Mouse (Mus musculus): ENCODE data around the gene Lhx2. TPM values are rescaled to one million over a fixed set of nuclear protein-coding genes. Genes with fewer than 3 reads are reported as not detected.

Lhx2 gene
- polyA plus RNA-seq, 1 experiment from 2014 or later = not detected

GRCm38 (mm10) chr2:38375606-38376304 is 36.7 kb downstream of the Lhx2 start:
- peaks cover 3% of the 10 kb centered on the region for H3K4me1 ChIP-seq
- peaks cover 82% of the 10 kb centered on the region for H3K27me3 ChIP-seq
- no peak overlapping the region for H3K9ac ChIP-seq
- H3K27ac ChIP-seq = no peak overlapping the region
- H3K4me3 ChIP-seq = no peak overlapping the region
- H3K36me3 ChIP-seq = no peaks in the 10 kb centered on the region
- H3K4me2 ChIP-seq = peak overlapping the region; percentile 44
- WGBS = 2% methylated on average over 20 of the region's 20 CpGs
- H3K9me3 ChIP-seq = no peaks in the 10 kb centered on the region
- peak; percentile 31; the same call in 1 of the 2 replicates for ATAC-seq (ENCODE audit: borderline replicate concordance, extremely low read depth, low FRiP score, low TSS enrichment)

GRCm38 (mm10) chr2:38377254-38377653 is 38.2 kb downstream of the Lhx2 start:
- Histone ChIP-seq H3K27ac (no peak overlapping the region), H3K4me3 (no peak overlapping the region), H3K9ac (no peak overlapping the region), H3K27me3 (peaks cover 69% of the 10 kb centered on the region), H3K9me3 (no peaks in the 10 kb centered on the region), H3K4me2 (no peak overlapping the region), H3K4me1 (peaks cover 3% of the 10 kb centered on the region), H3K36me3 (no peaks in the 10 kb centered on the region)
- no peak for ATAC-seq (ENCODE audit: borderline replicate concordance, extremely low read depth, low FRiP score, low TSS enrichment)
- 81% methylated on average over 7 of the region's 7 CpGs for whole genome bisulfite sequencing

GRCm38 (mm10) chr2:38378346-38378745 is 39.3 kb downstream of the Lhx2 start:
- Histone ChIP-seq H3K9me3 (no peaks in the 10 kb centered on the region), H3K27me3 (peaks cover 61% of the 10 kb centered on the region), H3K4me1 (peaks cover 3% of the 10 kb centered on the region), H3K27ac (no peak overlapping the region), H3K4me3 (no peak overlapping the region), H3K36me3 (no peaks in the 10 kb centered on the region), H3K9ac (no peak overlapping the region), H3K4me2 (no peak overlapping the region)
- ATAC-seq (ENCODE audit: borderline replicate concordance, extremely low read depth, low FRiP score, low TSS enrichment) = no peak
- WGBS = 20% methylated on average over 5 of the region's 5 CpGs

GRCm38 (mm10) chr2:38378849-38379545 is 39.9 kb downstream of the Lhx2 start:
- WGBS = 4% methylated on average over 29 of the region's 29 CpGs
- Histone ChIP-seq H3K4me3 (no peak overlapping the region), H3K27me3 (peaks cover 55% of the 10 kb centered on the region)

GRCm38 (mm10) chr2:38379546-38379870 is 40.4 kb downstream of the Lhx2 start:
- peaks cover 3% of the 10 kb centered on the region for H3K4me1 ChIP-seq
- no peak for ATAC-seq (ENCODE audit: borderline replicate concordance, extremely low read depth, low FRiP score, low TSS enrichment)
- WGBS = 2% methylated on average over 4 of the region's 4 CpGs
- no peak overlapping the region for H3K4me3 ChIP-seq
- H3K4me2 ChIP-seq = no peak overlapping the region
- H3K27ac ChIP-seq = no peak overlapping the region
- H3K36me3 ChIP-seq = no peaks in the 10 kb centered on the region
- no peak overlapping the region for H3K9ac ChIP-seq
- peaks cover 53% of the 10 kb centered on the region for H3K27me3 ChIP-seq
- no peaks in the 10 kb centered on the region for H3K9me3 ChIP-seq

More at GRCm38 (mm10) chr2:38378849-38379545, 39.9 kb downstream of the Lhx2 start:
- H3K9me3 ChIP-seq = no peaks in the 10 kb centered on the region
- H3K4me2 ChIP-seq = 0 out of 2 replicates have a peak overlapping the region, but pooled peaks have one; percentile 9
- H3K4me1 ChIP-seq = peaks cover 3% of the 10 kb centered on the region
- H3K27ac ChIP-seq = no peak overlapping the region
- H3K36me3 ChIP-seq = no peaks in the 10 kb centered on the region
- ATAC-seq (ENCODE audit: borderline replicate concordance, extremely low read depth, low FRiP score, low TSS enrichment) = no peak
- H3K9ac ChIP-seq = no peak overlapping the region

GRCm38 (mm10) chr2:38380136-38381083 is 41.3 kb downstream of the Lhx2 start:
- Histone ChIP-seq H3K36me3 (no peaks in the 10 kb centered on the region), H3K4me3 (no peak overlapping the region), H3K9ac (no peak overlapping the region), H3K4me1 (peaks cover 3% of the 10 kb centered on the region), H3K4me2 (no peak overlapping the region), H3K27ac (no peak overlapping the region), H3K9me3 (no peaks in the 10 kb centered on the region), H3K27me3 (peaks cover 52% of the 10 kb centered on the region)
- 27% methylated on average over 10 of the region's 10 CpGs for WGBS
- ATAC-seq (ENCODE audit: borderline replicate concordance, extremely low read depth, low FRiP score, low TSS enrichment) = no peak

GRCm38 (mm10) chr2:38387568-38388262 is 48.6 kb downstream of the Lhx2 start:
- no peak for ATAC-seq (ENCODE audit: borderline replicate concordance, extremely low read depth, low FRiP score, low TSS enrichment)
- 74% methylated on average over 10 of the region's 10 CpGs for WGBS
- Histone ChIP-seq H3K9me3 (no peaks in the 10 kb centered on the region), H3K27me3 (no peaks in the 10 kb centered on the region; the same call in 1 of the 2 replicates), H3K4me2 (no peak overlapping the region), H3K4me1 (no peaks in the 10 kb centered on the region), H3K36me3 (no peaks in the 10 kb centered on the region), H3K9ac (no peak overlapping the region), H3K4me3 (no peak overlapping the region), H3K27ac (no peak overlapping the region)

GRCm38 (mm10) chr2:38394977-38395868 is 56.1 kb downstream of the Lhx2 start:
- Histone ChIP-seq H3K4me2 (no peak overlapping the region), H3K9ac (no peak overlapping the region), H3K4me3 (no peak overlapping the region), H3K36me3 (no peaks in the 10 kb centered on the region), H3K27me3 (no peaks in the 10 kb centered on the region; the same call in 1 of the 2 replicates), H3K4me1 (no peaks in the 10 kb centered on the region), H3K27ac (no peak overlapping the region), H3K9me3 (no peaks in the 10 kb centered on the region)
- 44% methylated on average over 17 of the region's 17 CpGs for WGBS
- ATAC-seq (ENCODE audit: borderline replicate concordance, extremely low read depth, low FRiP score, low TSS enrichment) = no peak

GRCm38 (mm10) chr2:38395869-38396236 is 56.8 kb downstream of the Lhx2 start:
- no peak for ATAC-seq (ENCODE audit: borderline replicate concordance, extremely low read depth, low FRiP score, low TSS enrichment)
- Histone ChIP-seq H3K4me1 (no peaks in the 10 kb centered on the region), H3K9ac (no peak overlapping the region), H3K9me3 (no peaks in the 10 kb centered on the region), H3K36me3 (no peaks in the 10 kb centered on the region), H3K27ac (no peak overlapping the region), H3K27me3 (no peaks in the 10 kb centered on the region; the same call in 1 of the 2 replicates), H3K4me3 (no peak overlapping the region), H3K4me2 (no peak overlapping the region)

GRCm38 (mm10) chr2:38397306-38397705 is 58.2 kb downstream of the Lhx2 start:
- no peak overlapping the region for H3K4me2 ChIP-seq
- no peaks in the 10 kb centered on the region for H3K36me3 ChIP-seq
- no peaks in the 10 kb centered on the region for H3K9me3 ChIP-seq
- 63% methylated on average over 7 of the region's 7 CpGs for WGBS
- H3K27ac ChIP-seq = no peak overlapping the region
- H3K4me3 ChIP-seq = no peak overlapping the region
- ATAC-seq (ENCODE audit: borderline replicate concordance, extremely low read depth, low FRiP score, low TSS enrichment) = no peak
- no peaks in the 10 kb centered on the region; the same call in 1 of the 2 replicates for H3K27me3 ChIP-seq
- no peaks in the 10 kb centered on the region for H3K4me1 ChIP-seq
- no peak overlapping the region for H3K9ac ChIP-seq
